Mouse (Mus musculus): ENCODE measurements around the gene Golga5.

GRCm38 (mm10) chr12:102505949-102506348, 37.0 kb downstream of the Golga5 start:
- no peak for TF ChIP-seq CTCF (IDR thresholded peaks at IDR 0.05; ENCODE audit: borderline replicate concordance, control insufficient read depth, extremely low read depth, insufficient read depth, low read length, poor library complexity)
- no peak for TF ChIP-seq POLR2A (IDR thresholded peaks at IDR 0.05; ENCODE audit: control insufficient read depth, extremely low read depth, insufficient read depth, low read length, poor library complexity)

Measured in thymus, adult 2 months (tissue).